Mouse (Mus musculus): ENCODE results near the gene Cgas.
"Not testable (repeated sequence)": the region's sequence is repeated elsewhere in the genome, so short reads cannot be mapped to it uniquely, and the experiment has no call there.

Cgas gene

DNA sequence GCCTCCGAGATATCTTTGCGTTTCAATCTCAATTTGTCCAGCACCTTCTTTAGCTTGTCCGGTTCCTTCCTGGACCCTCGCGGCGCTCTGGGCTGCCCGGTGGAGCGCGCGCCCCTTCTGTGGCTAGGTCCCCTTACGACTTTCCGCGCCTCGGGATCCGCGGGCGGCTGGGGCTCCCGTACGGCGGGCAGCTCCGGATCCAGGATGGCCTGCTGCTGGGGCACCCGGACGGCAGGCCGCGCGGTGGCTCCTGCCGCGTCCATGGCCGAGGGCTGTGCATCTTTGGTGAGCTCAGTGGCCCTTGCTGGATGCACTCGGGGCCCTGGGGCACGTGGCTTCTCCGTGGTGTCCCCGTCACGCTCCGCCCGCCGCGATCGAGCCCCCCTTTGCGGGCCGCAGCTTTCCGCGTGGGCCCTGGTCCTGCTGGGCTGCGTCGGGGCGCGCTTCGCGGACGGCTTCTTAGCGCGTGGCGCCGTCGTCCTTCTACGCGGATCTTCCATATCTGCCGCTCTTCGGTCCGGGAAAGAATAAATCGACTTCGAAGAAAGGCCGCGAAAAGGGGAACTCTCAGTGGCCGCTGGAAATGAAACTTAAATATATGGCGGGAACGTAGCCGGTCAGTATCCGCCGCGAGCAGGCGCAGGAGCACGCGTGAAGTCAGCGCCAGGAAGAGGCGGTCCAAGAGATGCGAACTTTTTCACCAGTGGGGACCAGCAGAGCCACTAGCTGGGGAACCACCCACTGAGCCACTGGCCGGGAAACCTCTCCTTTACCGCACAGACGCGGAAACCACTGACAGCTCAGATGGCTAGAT is at the start of gene Cgas:
Cgas (minus strand) TSS at position 659 of the 814 bp plus-strand sequence.
- no peak for DNase-seq (ENCODE audit: low read depth)

DNA sequence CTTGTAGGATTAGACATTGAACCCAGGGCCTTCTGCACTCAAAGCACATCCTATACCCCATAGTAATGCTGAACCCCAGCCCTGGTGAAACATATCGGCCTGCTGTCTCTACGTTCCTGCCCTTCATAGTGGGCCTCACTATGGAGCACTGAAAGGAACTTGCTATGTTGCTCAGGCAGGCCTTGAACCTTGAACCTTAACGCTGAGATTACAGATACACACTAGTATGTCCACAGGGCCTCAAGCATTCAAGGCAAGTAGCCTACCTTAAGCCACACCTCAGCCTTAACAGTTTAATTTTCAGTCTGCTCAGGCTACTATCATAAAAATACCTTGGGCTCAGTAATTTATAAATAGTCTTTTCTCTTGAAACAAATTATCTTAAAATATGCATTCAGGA is 49.2 kb upstream of the Cgas start:
- DNase-seq (ENCODE audit: low read depth), result no peak

DNA sequence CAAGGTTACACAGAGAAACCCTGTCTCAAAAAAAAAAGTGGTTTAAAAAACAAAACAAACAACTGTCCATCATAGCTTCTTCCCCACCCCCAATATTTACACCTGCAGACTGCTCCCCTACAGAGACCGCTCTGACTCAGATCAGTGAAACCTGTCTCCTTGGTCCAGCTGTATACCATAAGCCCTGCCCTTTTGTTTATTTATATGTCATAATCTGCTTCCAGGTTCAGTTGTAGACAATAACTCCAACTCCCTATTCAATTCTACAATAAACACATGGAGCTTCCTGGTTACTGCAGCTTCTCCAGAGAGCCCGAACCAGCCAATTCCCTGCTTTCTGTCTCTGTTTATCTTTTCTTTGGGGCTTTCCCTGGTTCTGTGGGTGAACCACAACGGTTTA is 48.1 kb upstream of the Cgas start:
- DNase-seq (ENCODE audit: low read depth), result no peak

DNA sequence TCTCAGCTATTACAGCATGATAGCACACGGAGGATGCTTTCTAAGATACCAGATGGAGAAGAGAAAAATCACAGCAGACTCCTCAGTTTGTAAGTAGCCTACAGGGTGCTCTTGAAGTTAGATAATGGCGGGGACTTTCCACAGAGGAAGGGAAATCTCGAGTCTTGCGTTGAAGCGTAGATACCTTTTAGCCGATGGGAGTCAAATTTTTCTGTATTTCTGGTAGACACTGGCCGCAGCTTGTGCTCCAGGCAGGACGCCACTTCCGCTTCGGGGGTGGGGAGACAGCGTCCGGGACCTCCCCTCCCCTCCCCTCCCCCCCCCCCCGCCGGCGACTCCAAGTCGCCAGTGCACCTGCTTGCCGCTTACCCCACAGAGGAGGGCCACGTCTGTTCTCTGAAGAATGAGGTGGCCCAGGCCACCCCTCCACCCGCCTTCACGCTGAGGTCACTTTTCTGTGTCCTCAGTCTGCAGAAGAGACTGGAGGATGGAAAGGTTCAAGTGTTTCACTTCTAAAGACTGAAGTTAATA is 45.9 kb upstream of the Cgas start, which contains the start of gene Eef1a1:
Eef1a1 (minus strand) TSS at position 262 of the 531 bp plus-strand sequence.
- DNase-seq (ENCODE audit: low read depth), result no peak

DNA sequence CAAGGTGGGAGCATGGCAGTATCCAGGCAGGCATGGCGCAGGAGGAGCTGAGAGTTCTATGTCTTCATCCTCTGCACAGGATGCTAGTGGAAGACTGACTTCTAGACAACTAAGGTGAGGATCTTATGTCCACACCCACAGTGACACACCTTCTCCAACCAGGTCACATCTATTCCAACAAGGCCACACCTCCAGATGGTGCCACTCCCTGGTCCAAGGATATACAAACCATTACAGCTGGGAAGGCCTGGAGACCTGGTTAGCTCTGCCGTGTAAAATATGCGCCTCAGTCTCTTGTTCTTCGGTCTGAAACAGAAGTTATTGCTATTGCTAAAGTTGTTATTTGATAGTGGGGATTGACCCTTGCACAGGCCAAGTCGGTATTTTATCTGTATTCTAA is 45.0 kb upstream of the Cgas start:
- DNase-seq (ENCODE audit: low read depth), result not testable (repeated sequence)

DNA sequence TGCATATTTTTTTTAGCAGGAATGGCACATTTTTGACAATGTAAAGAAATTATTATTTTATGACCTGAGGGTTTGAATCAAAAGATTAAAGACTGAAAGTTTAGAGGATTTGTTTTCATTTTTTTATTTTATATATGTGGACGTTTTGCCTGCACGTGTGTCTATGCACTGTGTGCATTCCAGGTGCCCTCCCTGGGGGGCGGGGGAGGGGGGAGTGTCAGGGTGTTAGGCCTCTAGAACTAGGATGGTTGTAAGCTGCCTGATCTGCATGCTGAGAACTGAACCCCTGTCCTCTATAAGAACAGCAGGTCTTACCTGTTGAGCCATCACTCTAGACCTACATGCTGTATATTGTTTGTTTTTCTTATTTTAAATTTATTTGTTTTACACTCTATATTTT is 41.6 kb upstream of the Cgas start:
- no peak for DNase-seq (ENCODE audit: low read depth)

DNA sequence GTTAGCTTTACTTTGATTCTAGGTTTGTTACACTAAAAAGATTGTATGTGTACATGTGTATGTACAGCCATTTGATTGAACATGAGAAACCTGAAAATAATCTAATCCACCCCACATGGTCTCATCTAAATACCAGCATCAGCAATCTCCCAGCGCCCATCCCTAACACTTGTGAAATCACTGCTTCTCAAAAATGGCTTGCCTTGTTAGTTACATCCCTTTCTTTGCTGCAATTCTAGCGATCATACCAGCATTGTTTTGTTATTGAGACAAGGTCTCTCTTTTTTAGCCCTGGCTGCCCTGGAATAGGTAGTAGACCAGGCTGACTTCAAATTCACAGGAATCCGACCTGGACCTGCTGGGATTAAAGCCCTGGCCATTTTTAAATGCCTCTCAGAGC is 39.3 kb upstream of the Cgas start:
- no peak for DNase-seq (ENCODE audit: low read depth)

DNA sequence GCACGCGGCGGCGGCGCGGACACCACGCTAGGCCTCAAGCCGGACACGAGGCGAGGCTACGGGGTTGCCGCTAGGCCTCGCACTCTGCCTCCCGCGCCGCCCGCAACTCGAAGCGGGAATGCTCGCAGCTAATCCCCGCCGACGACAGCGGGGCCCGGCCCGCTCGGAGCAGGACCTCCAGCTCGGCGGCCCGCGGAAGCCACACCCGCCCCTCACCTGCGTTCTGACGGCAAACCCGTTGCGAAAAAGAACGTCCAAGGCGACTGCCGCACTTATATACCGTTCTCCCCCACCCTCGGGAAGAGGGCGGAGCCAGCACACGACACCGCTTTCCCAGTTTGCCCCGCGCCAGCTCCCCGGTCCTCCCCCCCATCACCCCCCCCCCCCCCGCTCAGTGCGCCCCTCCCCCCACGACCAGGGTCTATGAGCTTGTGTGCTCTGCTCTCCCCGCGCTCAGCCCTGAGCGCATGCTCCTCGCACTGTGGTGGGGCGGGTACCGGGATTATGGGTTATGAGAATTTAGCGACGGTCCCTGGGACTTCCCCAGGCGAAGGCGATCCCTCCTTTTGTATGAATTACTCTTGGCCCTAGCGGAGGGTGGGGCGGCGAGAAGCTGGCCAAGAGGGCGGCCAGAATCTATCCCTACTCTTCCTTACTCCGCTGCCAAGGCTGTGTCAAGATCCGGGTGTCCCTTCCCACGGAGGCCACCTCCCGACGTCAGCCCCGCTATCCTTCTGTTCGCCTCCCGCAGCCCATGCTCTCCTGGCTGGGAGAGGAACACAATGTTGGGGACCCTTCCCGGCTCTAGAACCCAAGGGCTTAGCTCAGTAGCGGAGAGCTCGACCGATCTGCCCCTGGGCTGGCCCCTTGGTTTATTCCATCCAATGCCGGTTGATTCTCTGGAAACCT is 38.6 kb upstream of the Cgas start:
- peak; percentile 91 for DNase-seq (ENCODE audit: low read depth)

DNA sequence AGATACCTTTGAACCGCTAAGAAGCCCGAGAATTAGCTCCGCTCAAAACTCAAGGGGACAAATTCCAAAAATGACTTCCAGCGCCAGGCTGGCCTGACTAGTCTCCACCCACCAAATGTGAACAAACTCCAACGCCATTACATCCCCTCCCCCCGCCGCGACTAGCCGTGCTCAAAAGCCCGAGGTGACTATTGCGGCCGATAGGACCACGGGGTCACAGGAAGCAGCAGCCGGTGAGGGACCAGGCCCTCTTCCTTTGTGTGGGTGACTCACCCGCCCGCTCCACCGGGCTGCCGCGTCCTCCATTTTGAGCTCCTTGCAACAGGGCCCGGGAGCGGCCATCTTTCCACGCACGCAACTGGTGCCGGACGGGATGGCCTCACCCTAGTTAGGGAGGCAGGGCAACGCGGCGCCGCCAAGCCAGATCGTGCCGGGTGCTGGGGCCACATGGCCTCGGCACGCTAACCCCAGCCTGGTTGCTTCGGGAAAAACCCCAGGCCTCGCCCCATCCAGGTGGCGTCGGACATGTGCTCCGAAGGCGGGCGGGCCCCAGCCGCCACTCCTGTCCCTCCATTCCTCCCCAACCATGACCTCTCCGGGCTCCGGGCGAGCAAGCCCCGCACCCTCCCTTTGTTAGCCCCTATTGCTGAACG is 37.8 kb upstream of the Cgas start:
- peak; percentile 48 for DNase-seq (ENCODE audit: low read depth)

DNA sequence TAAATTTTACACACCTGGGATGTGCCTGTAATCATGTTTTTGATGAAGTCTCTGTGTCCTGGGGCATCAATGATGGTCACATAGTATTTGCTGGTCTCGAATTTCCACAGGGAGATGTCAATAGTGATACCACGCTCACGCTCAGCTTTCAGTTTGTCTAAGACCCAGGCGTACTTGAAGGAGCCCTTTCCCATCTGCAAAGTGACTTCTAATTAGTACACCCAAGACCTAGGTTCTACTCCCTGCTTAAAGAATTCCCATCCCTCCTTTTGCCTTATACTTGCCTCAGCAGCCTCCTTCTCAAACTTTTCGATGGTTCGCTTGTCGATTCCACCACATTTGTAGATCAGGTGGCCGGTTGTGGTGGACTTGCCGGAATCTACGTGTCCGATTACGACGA is 37.2 kb upstream of the Cgas start:
- DNase-seq (ENCODE audit: low read depth), result not testable (repeated sequence)

DNA sequence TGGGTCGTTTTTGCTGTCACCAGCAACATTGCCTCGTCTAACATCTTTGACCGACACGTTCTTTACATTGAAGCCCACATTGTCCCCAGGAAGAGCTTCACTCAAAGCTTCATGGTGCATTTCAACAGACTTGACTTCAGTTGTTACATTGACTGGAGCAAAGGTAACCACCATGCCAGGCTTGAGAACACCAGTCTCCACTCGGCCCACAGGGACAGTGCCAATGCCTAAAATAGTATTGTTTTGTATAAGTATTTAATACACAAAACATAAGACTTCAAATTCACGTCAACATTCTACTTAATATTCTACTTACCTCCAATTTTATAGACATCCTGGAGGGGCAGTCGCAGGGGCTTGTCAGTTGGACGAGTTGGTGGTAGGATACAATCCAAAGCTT is 36.3 kb upstream of the Cgas start:
- DNase-seq (ENCODE audit: low read depth), result not testable (repeated sequence)

DNA sequence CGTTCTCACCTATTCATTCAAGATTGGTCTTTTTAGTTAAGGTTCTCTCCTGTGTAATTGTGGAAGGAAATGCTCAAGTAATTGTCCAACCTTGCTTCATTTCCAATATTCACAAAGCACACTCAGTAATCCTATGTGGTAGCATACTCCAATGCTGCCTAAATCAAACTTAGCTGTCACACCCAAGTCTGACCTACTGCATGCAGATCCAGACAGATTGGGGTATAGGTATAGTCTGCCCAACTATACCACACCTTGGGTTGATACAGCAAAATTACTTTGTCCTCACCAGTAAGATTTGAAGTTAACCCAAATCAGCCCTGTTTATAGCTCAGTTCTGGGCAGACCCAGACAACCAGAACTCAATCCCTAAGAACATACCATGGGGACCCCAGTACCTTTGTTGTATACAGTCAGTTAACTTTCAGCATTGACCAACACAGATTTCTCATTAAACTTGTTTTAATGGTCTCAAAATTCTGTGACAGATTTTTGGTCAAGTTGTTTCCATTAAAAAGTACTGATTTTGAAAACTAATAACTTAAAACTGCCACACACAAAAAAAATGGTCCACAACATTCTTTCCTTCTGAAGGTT is 35.1 kb upstream of the Cgas start:
- DNase-seq (ENCODE audit: low read depth), result not testable (repeated sequence)

DNA sequence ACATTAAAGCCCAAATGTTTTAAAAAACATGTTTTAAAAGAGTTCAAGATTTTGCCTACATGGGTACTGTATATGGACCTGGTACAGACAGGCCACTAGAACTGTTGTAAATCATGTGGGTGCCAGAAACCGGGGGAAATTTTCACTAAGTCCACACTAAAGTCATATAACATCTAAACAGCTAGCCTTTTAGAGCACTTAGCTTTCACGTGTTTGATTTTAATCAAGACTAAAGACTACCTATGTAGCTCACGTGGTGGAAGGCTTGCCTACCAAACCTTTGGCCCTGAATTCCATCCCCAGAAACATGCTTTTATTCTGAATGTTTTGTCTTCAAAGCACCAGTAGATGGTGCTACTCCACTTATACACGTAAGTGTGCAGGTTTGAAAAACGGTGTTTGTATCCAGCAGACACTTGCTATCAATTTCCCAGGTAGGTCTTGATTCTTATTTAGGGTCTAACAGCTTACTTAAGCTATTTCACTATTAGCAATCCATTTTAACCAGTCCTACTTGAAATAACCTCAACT is 34.0 kb upstream of the Cgas start:
- DNase-seq (ENCODE audit: low read depth), result peak; percentile 68

DNA sequence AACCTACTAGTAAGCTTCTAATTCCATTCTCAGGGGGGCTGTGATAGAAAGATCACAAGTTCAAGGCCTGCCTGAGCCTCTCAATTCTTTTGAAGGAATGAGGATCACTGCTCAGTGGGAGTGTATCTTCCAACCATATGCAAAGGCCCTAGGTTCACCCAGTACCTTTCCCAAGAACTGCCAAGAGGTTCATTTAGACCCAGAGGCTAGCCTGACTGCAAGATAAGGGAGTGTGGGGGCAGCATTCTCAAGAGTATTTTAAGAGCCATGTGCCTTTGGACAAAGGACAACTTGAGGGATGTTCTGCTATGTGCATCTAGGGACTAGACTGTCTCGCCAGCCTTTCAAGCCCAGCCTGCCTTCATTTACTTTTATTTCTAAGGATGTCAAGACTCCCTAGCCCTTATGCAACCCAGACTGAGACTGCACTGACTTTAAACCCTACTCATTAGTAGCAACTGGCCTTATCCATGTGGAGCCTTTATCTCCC is 33.5 kb upstream of the Cgas start:
- no peak for DNase-seq (ENCODE audit: low read depth)

DNA sequence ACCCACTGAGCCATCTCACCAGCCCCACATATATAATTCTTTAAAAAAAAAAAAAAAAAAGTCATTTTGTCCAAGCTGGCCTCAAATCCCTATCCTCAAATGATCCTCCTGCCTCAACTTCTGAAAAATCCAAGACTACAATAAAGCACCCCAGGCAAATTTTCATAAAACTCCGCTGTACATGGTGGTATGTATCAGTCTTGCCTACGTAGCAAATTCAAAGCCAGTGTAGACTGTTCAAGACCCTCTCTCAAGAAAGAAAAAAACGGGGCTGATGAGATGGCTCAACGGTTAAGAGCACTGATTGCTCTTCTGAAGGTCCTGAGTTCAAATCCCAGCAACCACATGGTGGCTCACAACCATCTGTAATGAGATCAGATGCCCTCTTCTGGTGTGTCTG is 32.8 kb upstream of the Cgas start:
- DNase-seq (ENCODE audit: low read depth), result no peak

DNA sequence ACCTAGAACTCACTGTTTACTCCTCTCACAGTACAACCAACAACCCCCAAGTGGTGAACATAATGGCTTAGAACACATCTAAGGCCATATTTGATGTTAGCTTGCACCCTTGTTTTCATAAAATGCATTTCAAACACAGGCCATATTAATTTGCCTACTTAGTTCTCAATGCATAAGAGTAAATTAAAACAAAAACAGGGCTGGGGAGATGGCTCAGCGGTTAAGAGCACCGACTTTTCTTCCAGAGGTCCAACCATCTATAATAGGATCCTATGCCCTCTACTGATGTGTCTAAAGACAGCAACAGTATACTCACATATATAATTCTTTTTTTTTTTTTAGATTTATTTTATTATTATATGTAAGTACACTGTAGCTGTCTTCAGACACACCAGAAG is 32.3 kb upstream of the Cgas start:
- no peak for DNase-seq (ENCODE audit: low read depth)

DNA sequence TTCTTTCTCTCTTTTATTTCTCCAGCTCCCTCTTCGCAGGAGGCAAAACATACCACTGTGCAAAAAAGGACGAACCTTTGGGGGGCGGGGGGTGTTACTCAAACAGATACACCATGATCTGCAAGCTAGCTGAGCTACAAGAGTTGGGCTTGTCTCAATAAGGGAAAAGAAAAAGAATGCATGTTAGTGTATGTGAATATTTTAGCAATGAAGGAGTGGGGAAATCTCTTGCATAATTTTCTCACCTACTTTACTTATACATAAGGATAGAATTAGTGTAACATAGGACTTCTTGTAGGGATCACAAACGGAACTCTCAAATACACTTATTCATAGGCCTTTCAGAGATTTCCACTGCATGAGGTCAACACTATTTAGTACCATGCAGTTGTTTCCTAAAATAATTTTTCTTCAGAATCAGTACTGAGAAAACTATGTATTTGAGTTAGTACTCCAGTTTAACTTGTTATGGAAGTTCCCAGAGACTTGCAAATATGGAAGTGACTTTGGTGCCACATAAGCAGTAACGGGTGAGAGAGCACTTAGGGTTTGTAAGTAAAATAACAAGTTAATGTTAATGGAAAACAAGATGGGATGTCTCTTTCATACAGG is 31.8 kb upstream of the Cgas start:
- DNase-seq (ENCODE audit: low read depth), result no peak

DNA sequence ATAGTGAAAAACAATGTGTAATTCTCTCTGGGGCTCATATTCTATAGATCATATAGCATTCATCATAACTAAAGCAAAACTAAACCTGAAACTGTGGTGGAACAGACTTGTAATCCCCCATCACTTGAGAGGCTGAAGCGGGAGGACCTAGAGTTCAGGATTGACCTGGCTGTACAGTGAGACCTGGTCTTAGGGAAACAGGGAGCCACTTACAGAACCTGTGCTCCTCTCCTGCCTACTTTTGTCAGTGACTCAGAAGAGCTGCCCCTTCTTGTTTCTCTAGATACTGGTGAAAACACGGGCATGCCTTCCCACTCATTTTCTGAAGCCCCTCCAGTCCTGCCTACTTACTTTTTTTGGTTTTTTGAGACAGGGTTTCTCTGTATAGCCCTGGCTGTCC is 31.2 kb upstream of the Cgas start:
- no peak for DNase-seq (ENCODE audit: low read depth)

DNA sequence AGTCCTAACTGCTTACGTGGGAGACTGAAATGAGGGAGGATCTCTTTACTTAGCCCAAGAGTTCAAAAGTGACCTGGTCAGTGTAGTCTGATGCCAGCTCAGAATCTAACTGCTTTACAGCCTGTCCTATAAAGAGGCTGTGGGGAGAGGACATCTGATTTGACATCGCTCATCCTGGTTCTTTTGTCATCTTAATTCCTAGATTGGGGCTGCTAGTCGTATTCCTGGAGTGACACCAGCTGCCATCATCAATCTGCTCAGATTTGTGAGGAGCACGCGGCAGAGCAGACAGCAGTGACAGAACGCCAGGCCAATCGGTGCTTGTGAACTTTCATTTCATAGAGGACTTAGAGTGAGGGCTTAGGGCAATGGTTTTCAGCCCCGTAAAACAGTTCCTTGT is 30.6 kb upstream of the Cgas start:
- DNase-seq (ENCODE audit: low read depth), result no peak

DNA sequence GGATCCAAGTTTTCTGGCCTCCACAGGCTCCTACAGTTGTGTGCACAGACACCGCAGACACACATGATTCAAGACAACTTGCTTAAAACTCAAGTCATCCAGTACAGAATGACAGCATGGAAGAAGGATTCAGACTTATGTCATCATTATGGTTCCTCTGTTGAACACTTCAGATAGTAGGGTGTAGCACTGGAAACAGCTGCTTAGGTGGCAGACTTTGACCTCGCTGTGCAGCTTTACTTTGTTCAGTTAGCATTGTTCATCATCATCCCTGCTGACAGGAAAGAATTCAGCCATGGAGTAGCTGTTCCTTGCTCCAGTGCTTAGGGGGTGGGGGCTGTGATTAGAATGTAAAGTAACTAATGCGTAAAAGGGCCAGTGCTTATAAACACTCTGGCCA is 22.7 kb upstream of the Cgas start:
- DNase-seq (ENCODE audit: low read depth), result no peak

DNA sequence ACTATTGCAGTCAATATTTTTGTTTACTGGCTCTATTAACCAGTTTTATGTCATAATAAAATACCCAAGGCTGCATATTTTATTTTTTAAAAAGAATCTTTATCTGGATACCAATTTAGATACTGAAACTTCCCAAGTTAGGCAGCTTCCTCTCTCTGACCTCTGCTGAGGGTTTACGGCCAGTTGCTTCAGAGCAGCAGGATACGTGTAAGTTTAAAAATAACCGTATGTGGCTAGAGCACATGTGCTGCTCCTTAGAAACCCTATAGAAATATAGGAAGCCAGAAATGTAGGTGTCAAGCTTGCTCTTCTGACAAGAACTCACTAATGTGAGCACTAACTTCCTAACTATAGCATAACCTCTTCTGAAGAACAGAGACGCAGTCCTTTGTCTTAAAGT is 20.3 kb upstream of the Cgas start:
- no peak for DNase-seq (ENCODE audit: low read depth)
